Mouse (Mus musculus): ENCODE measurements around the gene Cfap52.

DNA sequence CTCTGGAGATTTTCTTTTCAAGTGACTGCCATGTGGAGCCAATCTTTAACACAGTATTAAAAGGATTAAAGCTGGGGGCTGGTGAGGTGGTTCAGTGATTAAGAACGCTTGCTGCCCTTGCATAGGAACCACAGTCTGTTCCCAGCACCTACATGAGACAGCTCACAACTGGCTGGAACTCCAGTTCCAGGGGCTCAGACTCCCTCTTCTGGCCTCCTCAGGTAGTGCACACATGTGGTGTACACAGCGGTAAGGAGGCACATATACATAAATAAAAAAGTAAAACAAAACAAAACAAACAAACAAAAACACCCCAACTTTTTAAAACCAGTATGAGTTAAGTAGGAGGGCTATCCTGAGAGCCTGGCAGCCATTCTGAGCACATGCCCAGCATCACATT, 79.5 kb downstream of the Cfap52 start:
- TF ChIP-seq POLR2A (IDR thresholded peaks at IDR 0.05; ENCODE audit: control insufficient read depth, extremely low read depth, insufficient read depth, low read length, poor library complexity) (no peak), CTCF (IDR thresholded peaks at IDR 0.05; ENCODE audit: borderline replicate concordance, control insufficient read depth, extremely low read depth, insufficient read depth, low read length, poor library complexity) (no peak)
